Comparison of ENCODE assay signal across 8 mouse cellular contexts in the genomic region with DNA sequence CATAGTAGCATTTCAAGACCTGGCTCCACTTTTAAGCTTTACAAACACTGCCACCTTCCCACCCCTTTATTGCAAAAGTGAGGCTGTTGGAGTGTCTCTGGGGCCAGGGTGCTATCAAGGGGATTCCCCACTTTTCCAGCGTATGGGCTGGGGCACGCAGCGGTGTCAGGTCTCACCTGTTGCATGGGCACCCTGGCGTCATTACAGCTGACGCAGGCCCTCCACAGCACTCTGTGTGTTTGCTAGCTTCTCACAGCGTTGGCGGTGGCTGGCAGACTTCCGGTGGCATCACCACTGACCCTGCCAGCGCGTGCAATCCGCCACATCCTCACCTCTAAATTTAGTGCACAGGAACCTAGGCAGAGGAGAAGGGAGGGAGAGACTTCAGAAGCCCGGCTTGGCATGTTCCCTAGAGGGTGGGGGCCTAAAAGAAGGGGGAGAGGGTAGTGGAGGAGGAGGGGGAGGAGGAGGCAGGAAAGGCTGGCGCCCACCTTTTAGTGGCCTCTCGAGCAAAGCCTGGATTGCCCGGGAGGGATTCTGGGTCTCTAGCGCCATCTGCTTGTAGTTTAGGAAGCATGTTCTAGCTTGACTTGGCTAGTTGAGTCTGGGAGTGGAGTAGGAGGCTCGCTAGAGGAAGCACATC. TPM values are rescaled to one million over a fixed set of nuclear protein-coding genes. Genes with fewer than 3 reads are reported as not detected.
DNase-seq lines count a peak whose midpoint lies in the region; ATAC-seq lines count a peak whose summit lies in the region.

No protein-coding gene starts in this region.

- H3K27me3 ChIP-seq in limb, embryonic 11.5 days (ENCODE audit: control insufficient read depth, insufficient read depth, low read length) = no peaks in the 10 kb centered on the region
- no peaks in the 10 kb centered on the region for H3K27me3 ChIP-seq in midbrain, embryonic 11.5 days (ENCODE audit: control insufficient read depth, insufficient read depth, low read length)

- H3K9me3 ChIP-seq in limb, embryonic 11.5 days (ENCODE audit: control insufficient read depth, low read length) = no peaks in the 10 kb centered on the region
- H3K9me3 ChIP-seq in midbrain, embryonic 11.5 days (ENCODE audit: control insufficient read depth, low read length) = no peaks in the 10 kb centered on the region

- whole genome bisulfite sequencing in limb, embryonic 11.5 days = 14% methylated on average over 17 of the region's 17 CpGs
- 26% methylated on average over 17 of the region's 17 CpGs for WGBS in midbrain, embryonic 11.5 days

- DNase-seq in urinary bladder, postnatal 14 days (ENCODE audit: low spot score) = peak; percentile 62
- no peak for DNase-seq in urinary bladder, adult 2 months (ENCODE audit: low spot score)
- peak; percentile 92 for DNase-seq in embryo, embryonic 10.5 days (ENCODE audit: low spot score)
- peak; percentile 62 to 65 for DNase-seq in gastrocnemius, postnatal 36 days
- peak; percentile 84 for DNase-seq in limb, embryonic 11.5 days (ENCODE audit: low spot score)
- peak; percentile 89 for DNase-seq in midbrain, embryonic 11.5 days (ENCODE audit: low spot score, missing footprints)
- DNase-seq in spleen, adult 18-20 months = peak; percentile 26 to 44

- no peaks in the 10 kb centered on the region for H3K36me3 ChIP-seq in limb, embryonic 11.5 days (ENCODE audit: control insufficient read depth, insufficient read depth, low read length)
- H3K36me3 ChIP-seq in midbrain, embryonic 11.5 days (ENCODE audit: control insufficient read depth, insufficient read depth, low read length) = no peaks in the 10 kb centered on the region

- intact Hi-C loops in gastrocnemius, postnatal 36 days (cut with DNase I) = loop anchor here (1.0 to 10.0 kb wide), 4 partner anchors 19 to 415 kb away; a partner anchor contains a TSS

- peak; percentile 85 for ATAC-seq in inflammation-experienced regulatory T-cells, adult 6 months
- ATAC-seq in limb, embryonic 11.5 days (ENCODE audit: insufficient number of reproducible peaks, low FRiP score, low TSS enrichment, low read depth) = peak; percentile 69
- peak; percentile 51 for ATAC-seq in midbrain, embryonic 11.5 days (ENCODE audit: low FRiP score)

- 0 out of 2 replicates have a peak overlapping the region, but pooled peaks have one; percentile 14 for H3K27ac ChIP-seq in limb, embryonic 11.5 days (replicated peaks; ENCODE audit: low read depth, low read length)
- H3K27ac ChIP-seq in midbrain, embryonic 11.5 days (ENCODE audit: low read depth, low read length) = no peak overlapping the region; the same call in 1 of the 2 replicates

- peaks cover 39% of the 10 kb centered on the region for H3K4me1 ChIP-seq in limb, embryonic 11.5 days (ENCODE audit: control insufficient read depth, insufficient read depth, low read length)
- peaks cover 18% of the 10 kb centered on the region for H3K4me1 ChIP-seq in midbrain, embryonic 11.5 days (ENCODE audit: control insufficient read depth, insufficient read depth, low read length)

- peak overlapping the region; percentile 15; the same call in 1 of the 2 replicates for H3K4me3 ChIP-seq in limb, embryonic 11.5 days (ENCODE audit: low read depth, low read length)
- no peak overlapping the region for H3K4me3 ChIP-seq in midbrain, embryonic 11.5 days (ENCODE audit: low read depth, low read length)

- peak overlapping the region; percentile 34; the same call in 1 of the 2 replicates for H3K9ac ChIP-seq in limb, embryonic 11.5 days (ENCODE audit: low read length)
- no peak overlapping the region; the same call in 1 of the 2 replicates for H3K9ac ChIP-seq in midbrain, embryonic 11.5 days (ENCODE audit: low read length)

- peak overlapping the region; percentile 40; the same call in 1 of the 2 replicates for H3K4me2 ChIP-seq in limb, embryonic 11.5 days (ENCODE audit: low read depth, severe bottlenecking)
- peak overlapping the region; percentile 40 for H3K4me2 ChIP-seq in midbrain, embryonic 11.5 days

RNA-seq across cellular contexts. Expression of a gene that starts 18.5 kb away (rescaled TPM):
- polyA plus RNA-seq in urinary bladder, adult 2 months (2012; rRNA removed) = 16.7 and 18.4 TPM in 2 replicates
- total RNA-seq in gastrocnemius, postnatal 36 days (2021) = 100 to 1,000 TPM; 103 to 399 TPM
- polyA plus RNA-seq in inflammation-experienced regulatory T-cells, adult 6 months (2017; shearing (Covaris generic)) = 10 to 100 TPM in 2 of 3 experiments, 1 to 10 TPM in 1; 8.6 to 14.8 (median 12.8) TPM
- 57.4 and 59.2 TPM in 2 replicates for polyA plus RNA-seq in limb, embryonic 11.5 days (2014; fragmentation: Nextera tagmentation; extraction: Ambion mirVana)
- polyA plus RNA-seq in midbrain, embryonic 11.5 days (2014; fragmentation: Nextera tagmentation; extraction: Ambion mirVana) = 26.2 and 26.9 TPM in 2 replicates

RNA-seq across cellular contexts. Expression of a gene that starts 52.3 kb away (rescaled TPM):
- polyA plus RNA-seq in urinary bladder, adult 2 months (2012; rRNA removed) = 0.97 and 1.1 TPM in 2 replicates
- total RNA-seq in gastrocnemius, postnatal 36 days (2021) = under 1 TPM; 0.27 to 0.87 TPM
- polyA plus RNA-seq in inflammation-experienced regulatory T-cells, adult 6 months (2017; shearing (Covaris generic)) = not detected
- polyA plus RNA-seq in limb, embryonic 11.5 days (2014; fragmentation: Nextera tagmentation; extraction: Ambion mirVana) = not detected in 2 replicates
- polyA plus RNA-seq in midbrain, embryonic 11.5 days (2014; fragmentation: Nextera tagmentation; extraction: Ambion mirVana) = 0.19 and 0.34 TPM in 2 replicates
